Mouse (Mus musculus): ENCODE measurements around the gene Pcgf1. TPM values are rescaled to one million over a fixed set of nuclear protein-coding genes. Genes with fewer than 3 reads are reported as not detected.
A peak's percentile ranks its signal among the peaks of the same experiment; 100 is the strongest.

Pcgf1 gene
- polyA plus RNA-seq, 1 experiment from 2014 or later: 32.5 TPM

DNA sequence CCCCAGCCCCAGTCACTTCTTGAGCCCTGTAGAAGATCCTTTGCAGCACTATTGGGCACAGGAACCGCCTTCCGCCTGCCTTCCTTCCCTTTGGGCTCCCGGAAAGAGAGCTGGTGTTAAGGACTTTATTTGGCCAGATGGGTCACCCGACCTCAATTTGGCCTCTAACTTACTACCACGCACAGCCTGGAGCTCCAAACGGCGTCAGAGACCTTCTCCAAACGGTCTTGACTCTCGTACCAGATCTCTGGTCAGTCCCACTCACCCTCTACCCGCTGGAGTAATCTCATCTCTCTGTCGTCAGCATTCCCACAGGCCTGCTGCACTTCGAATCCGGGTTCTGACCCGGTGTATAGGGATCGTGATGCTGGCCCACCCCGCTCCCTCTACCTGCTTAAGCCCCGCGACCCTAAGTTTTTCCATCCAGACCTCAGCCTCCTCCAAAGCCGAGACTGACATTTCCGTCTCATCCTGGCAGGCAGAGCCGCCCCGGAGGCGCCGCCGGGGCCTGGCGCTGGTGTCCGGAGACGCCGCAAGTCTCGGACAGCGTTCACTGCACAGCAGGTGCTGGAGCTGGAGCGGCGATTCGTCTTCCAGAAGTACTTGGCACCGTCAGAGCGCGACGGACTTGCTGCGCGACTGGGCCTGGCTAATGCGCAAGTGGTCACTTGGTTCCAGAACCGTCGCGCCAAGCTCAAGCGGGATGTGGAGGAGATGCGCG is 9.7 kb downstream of the Pcgf1 start:
- Histone ChIP-seq H3K9me3 (ENCODE audit: control insufficient read depth, low read length) (no peaks in the 10 kb centered on the region), H3K27ac (ENCODE audit: low read length) (no peak overlapping the region), H3K4me1 (replicated peaks; ENCODE audit: control insufficient read depth, insufficient read depth, low read length) (peaks cover 12% of the 10 kb centered on the region), H3K36me3 (ENCODE audit: control insufficient read depth, insufficient read depth, low read length) (no peaks in the 10 kb centered on the region), H3K9ac (ENCODE audit: low read length) (peak overlapping the region; percentile 27; the same call in 1 of the 2 replicates), H3K4me2 (ENCODE audit: low read depth, low read length) (peak overlapping the region; percentile 43), H3K4me3 (ENCODE audit: low read length) (peak overlapping the region; percentile 32), H3K27me3 (ENCODE audit: control insufficient read depth, insufficient read depth, low read depth, low read length) (peaks cover 66% of the 10 kb centered on the region)
- ATAC-seq (ENCODE audit: low read depth): peak; percentile 8; the same call in 1 of the 2 replicates
- WGBS: 2% methylated on average over 47 of the region's 47 CpGs

DNA sequence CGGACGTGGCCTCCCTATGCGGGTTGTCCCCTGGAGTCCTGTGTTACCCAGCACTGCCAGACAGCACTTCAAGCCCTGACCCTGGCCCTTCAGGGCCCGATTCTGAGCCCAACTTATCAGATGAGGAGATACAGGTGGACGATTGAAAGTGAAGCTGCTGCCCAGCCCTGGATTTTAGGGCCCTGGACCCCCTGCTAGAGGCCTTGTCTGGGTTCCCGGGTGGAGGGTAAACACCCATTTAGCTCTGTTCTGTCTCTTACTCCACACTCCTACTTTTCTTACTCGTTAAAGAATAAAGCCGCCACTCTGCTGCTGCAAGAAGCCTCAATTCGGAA is 10.2 kb downstream of the Pcgf1 start:
- peaks cover 63% of the 10 kb centered on the region for H3K27me3 ChIP-seq (ENCODE audit: control insufficient read depth, insufficient read depth, low read depth, low read length)
- no peak for ATAC-seq (ENCODE audit: low read depth)
- H3K27ac ChIP-seq (ENCODE audit: low read length): no peak overlapping the region
- H3K36me3 ChIP-seq (ENCODE audit: control insufficient read depth, insufficient read depth, low read length): no peaks in the 10 kb centered on the region
- peaks cover 12% of the 10 kb centered on the region for H3K4me1 ChIP-seq (replicated peaks; ENCODE audit: control insufficient read depth, insufficient read depth, low read length)
- 13% methylated on average over 9 of the region's 9 CpGs for WGBS
- H3K9me3 ChIP-seq (ENCODE audit: control insufficient read depth, low read length): no peaks in the 10 kb centered on the region
- no peak overlapping the region; the same call in 1 of the 2 replicates for H3K9ac ChIP-seq (ENCODE audit: low read length)
- H3K4me2 ChIP-seq (ENCODE audit: low read depth, low read length): peak overlapping the region; percentile 43
- peak overlapping the region; percentile 32; the same call in 1 of the 2 replicates for H3K4me3 ChIP-seq (ENCODE audit: low read length)

DNA sequence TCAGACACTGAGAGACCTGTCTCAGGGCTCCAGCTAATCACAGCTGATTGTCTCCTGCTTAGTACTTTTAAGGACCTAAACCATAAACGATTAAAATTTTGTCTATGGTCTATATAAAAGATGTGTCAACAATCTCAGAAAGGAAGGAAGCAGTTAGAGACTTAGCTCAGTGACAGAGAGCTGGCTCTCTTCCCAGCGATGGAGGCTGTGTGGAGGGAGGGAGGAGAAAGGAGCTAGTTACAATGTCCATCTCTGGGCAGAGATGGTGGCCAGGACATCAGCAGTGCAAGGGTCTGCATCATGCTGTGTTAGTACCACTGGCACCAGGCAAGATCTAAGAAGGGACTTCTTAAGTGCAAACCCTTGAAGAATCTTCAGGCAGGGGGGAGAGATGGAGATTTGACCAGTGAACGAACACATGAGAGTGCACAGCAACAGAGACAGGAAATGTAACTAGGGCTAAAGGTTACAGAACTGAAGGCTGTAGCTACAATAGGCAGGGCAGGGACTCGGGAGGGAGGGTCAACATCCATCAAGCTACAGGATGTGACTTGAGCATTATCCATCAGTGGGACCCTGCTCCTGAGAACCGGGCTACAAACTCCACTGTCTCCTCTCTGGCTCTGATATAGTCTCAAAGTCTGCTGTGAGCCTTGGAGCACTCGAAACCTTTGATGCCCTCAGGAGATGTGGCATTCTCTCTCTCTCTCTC is 14.9 kb downstream of the Pcgf1 start:
- Histone ChIP-seq H3K9ac (ENCODE audit: low read length) (no peak overlapping the region), H3K4me3 (ENCODE audit: low read length) (no peak overlapping the region), H3K4me2 (ENCODE audit: low read depth, low read length) (no peak overlapping the region), H3K27me3 (ENCODE audit: control insufficient read depth, insufficient read depth, low read depth, low read length) (peaks cover 19% of the 10 kb centered on the region), H3K27ac (ENCODE audit: low read length) (peak overlapping the region; percentile 24), H3K4me1 (replicated peaks; ENCODE audit: control insufficient read depth, insufficient read depth, low read length) (peaks cover 4% of the 10 kb centered on the region), H3K36me3 (ENCODE audit: control insufficient read depth, insufficient read depth, low read length) (no peaks in the 10 kb centered on the region), H3K9me3 (ENCODE audit: control insufficient read depth, low read length) (peaks cover 3% of the 10 kb centered on the region; the same call in 1 of the 2 replicates)
- WGBS: 20% methylated on average over 6 of the region's 6 CpGs
- peak; percentile 64 for ATAC-seq (ENCODE audit: low read depth)

DNA sequence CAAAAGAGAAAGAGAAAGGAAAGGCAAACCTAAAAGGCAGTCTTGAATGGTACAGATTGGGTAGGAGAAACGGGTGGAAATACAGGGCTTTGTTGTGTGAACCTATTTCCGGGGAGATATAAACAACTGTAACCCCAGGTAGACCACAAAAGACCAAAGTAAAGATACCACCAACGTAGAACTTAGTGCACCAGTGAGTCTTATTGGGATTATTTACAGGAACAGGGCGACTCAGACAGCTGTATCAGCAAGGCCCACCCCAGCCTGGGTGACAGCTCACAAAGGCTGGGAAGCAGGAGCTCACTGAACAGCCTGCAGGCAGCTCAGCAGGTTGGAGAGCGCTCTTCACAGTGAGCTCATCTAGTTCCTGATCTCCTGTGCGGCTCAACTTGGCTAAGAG is 18.3 kb downstream of the Pcgf1 start:
- Histone ChIP-seq H3K27me3 (ENCODE audit: control insufficient read depth, insufficient read depth, low read depth, low read length) (no peaks in the 10 kb centered on the region), H3K4me2 (ENCODE audit: low read depth, low read length) (no peak overlapping the region), H3K36me3 (ENCODE audit: control insufficient read depth, insufficient read depth, low read length) (no peaks in the 10 kb centered on the region), H3K9me3 (ENCODE audit: control insufficient read depth, low read length) (peaks cover 3% of the 10 kb centered on the region; the same call in 1 of the 2 replicates), H3K9ac (ENCODE audit: low read length) (no peak overlapping the region), H3K4me1 (replicated peaks; ENCODE audit: control insufficient read depth, insufficient read depth, low read length) (no peaks in the 10 kb centered on the region), H3K4me3 (ENCODE audit: low read length) (no peak overlapping the region), H3K27ac (ENCODE audit: low read length) (no peak overlapping the region)
- ATAC-seq (ENCODE audit: low read depth): no peak
- WGBS: 48% methylated on average over 6 of the region's 6 CpGs

DNA sequence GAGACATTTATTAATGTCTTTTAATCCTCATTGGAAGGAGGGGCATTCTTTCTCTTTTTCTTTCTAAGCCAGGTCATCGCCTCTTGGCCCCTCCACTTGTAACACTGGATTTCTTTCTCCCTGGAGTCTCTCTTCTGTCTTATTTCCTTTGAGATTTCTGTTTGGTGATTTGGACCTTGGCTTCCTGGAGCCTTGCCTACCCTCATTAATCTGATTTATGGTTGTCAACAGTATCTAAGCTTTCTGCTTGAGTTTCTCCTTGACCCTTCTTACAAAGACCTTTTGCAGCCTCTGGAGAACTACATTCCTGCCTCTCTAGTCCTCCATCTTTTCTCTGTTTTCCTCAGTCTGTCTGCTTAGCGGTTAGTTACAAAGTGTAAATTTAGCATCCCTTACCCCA is 20.7 kb downstream of the Pcgf1 start:
- no peaks in the 10 kb centered on the region for H3K36me3 ChIP-seq (ENCODE audit: control insufficient read depth, insufficient read depth, low read length)
- H3K4me1 ChIP-seq (replicated peaks; ENCODE audit: control insufficient read depth, insufficient read depth, low read length): peaks cover 13% of the 10 kb centered on the region
- H3K27ac ChIP-seq (ENCODE audit: low read length): no peak overlapping the region
- 72% methylated on average over 2 of the region's 2 CpGs for WGBS
- ATAC-seq (ENCODE audit: low read depth): no peak
- H3K9ac ChIP-seq (ENCODE audit: low read length): no peak overlapping the region
- no peaks in the 10 kb centered on the region for H3K27me3 ChIP-seq (ENCODE audit: control insufficient read depth, insufficient read depth, low read depth, low read length)
- H3K9me3 ChIP-seq (ENCODE audit: control insufficient read depth, low read length): peaks cover 3% of the 10 kb centered on the region; the same call in 1 of the 2 replicates
- H3K4me2 ChIP-seq (ENCODE audit: low read depth, low read length): no peak overlapping the region
- H3K4me3 ChIP-seq (ENCODE audit: low read length): no peak overlapping the region

DNA sequence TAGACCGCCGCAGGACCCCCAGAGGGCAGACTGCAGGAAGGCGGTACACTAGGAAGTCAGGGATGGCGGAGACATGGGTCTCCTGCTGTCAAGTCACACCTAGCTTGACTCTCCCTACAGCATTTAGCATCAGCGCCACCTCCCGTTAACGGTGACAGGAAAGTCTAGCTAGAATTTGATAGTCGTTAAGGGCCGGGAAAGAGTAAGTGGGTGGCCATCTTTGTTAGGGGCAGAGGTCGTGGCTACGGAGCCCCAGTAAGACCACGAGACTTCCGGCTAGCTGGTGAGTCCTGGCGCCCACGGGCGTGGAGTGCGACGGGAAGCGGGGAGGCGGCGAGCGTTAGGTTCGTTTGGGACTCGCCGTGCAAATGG is 23.6 kb downstream of the Pcgf1 start, which contains the start of the genes Ccdc142 and Gm42688:
Gene Ccdc142 (plus strand): TSS at position 286 of the 372 bp plus-strand sequence.
Gene Gm42688 (plus strand): TSS at position 302 of the 372 bp plus-strand sequence.
- peaks cover 14% of the 10 kb centered on the region for H3K4me1 ChIP-seq (replicated peaks; ENCODE audit: control insufficient read depth, insufficient read depth, low read length)
- peak; percentile 92 for ATAC-seq (ENCODE audit: low read depth)
- WGBS: under 1% methylated on average over 25 of the region's 25 CpGs

DNA sequence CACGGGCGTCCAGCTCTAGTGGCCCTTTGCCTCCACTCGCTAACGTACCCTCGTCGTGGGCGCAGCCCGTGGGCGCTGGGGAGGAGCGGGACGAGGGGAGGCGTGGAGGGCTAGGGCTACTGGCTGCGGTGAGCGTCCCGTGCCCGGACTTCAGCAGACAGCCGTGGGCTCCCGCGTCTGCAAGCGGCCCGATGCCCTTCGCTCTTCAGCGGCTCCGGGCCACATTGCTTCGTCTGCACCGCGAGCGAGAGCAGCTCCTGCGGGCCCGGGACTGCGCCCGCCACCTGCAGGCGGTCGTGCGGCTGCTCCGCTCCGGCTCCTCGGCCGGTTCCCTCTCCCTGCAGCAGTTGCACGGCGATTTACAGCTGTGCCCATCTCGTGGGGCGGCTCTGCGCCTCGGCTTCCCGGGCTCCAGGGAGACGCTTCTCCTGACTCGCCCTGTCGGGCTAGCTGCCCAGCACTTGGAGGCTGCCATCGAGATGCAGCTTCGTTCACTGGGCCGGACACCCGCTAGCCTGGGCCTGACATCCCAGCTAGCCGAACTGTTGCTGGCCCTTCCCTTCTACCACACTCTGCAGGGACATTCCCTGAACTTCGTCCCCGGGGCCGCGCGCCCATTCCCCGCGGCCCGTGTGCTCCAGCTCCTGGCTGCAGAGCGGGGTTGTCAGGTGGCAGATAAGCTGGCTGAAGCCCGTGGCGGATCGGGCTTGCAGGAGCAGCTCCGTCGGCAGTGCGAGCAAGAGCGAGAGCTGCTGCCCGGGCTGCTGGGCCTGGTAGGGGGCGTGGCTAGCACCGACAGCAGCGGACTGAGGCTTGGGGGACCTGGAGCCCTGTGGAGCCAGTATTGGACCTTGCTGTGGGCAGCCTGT is 24.3 kb downstream of the Pcgf1 start:
- peak overlapping the region; percentile 87 for H3K9ac ChIP-seq (ENCODE audit: low read length)
- H3K27me3 ChIP-seq (ENCODE audit: control insufficient read depth, insufficient read depth, low read depth, low read length): no peaks in the 10 kb centered on the region
- H3K36me3 ChIP-seq (ENCODE audit: control insufficient read depth, insufficient read depth, low read length): no peaks in the 10 kb centered on the region; the same call in 1 of the 2 replicates
- no peaks in the 10 kb centered on the region for H3K9me3 ChIP-seq (ENCODE audit: control insufficient read depth, low read length)
- H3K27ac ChIP-seq (ENCODE audit: low read length): peak overlapping the region; percentile 86
- peak overlapping the region; percentile 85 for H3K4me3 ChIP-seq (ENCODE audit: low read length)
- WGBS: under 1% methylated on average over 73 of the region's 74 CpGs
- peak overlapping the region; percentile 100 for H3K4me2 ChIP-seq (ENCODE audit: low read depth, low read length)
- H3K4me1 ChIP-seq (replicated peaks; ENCODE audit: control insufficient read depth, insufficient read depth, low read length): peaks cover 14% of the 10 kb centered on the region
- peak; percentile 85 for ATAC-seq (ENCODE audit: low read depth)

More for the DNA sequence above, 23.6 kb downstream of the Pcgf1 start, which contains the start of the genes Ccdc142 and Gm42688:
- no peaks in the 10 kb centered on the region for H3K9me3 ChIP-seq (ENCODE audit: control insufficient read depth, low read length)
- H3K4me2 ChIP-seq (ENCODE audit: low read depth, low read length): peak within 1 kb of the TSS; percentile 100
- H3K9ac ChIP-seq (ENCODE audit: low read length): peak within 1 kb of the TSS; percentile 87
- H3K4me3 ChIP-seq (ENCODE audit: low read length): peak within 1 kb of the TSS; percentile 85
- no peaks in the 10 kb centered on the region for H3K36me3 ChIP-seq (ENCODE audit: control insufficient read depth, insufficient read depth, low read length)
- no peaks in the 10 kb centered on the region for H3K27me3 ChIP-seq (ENCODE audit: control insufficient read depth, insufficient read depth, low read depth, low read length)
- H3K27ac ChIP-seq (ENCODE audit: low read length): peak within 1 kb of the TSS; percentile 86

DNA sequence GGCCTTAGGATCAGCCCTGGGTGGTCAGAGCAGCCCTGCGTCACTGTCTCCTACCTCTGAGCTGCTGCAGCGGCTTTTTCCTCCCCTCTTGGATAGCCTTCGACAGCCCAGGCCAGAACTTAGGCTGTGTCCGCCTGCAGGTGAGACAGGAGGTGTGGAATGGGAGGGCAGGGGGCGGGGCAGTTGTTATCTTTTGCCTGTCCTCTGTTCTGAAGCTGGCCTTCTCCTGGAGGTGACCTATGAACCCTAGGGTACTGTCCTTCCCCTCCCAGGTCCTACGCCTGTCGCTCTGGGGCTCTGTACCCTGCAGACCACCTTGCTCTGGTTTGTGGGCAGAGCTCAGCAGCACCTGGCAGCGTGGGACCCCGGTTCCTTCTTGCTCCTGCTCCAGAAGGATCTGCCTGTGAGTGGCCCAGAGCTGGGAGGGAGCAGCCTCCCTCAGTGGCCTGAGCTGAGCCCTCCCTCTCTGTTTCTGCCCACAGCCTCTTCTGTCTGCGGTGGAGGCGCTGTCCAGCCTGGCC is 25.5 kb downstream of the Pcgf1 start:
- peaks cover 20% of the 10 kb centered on the region for H3K4me1 ChIP-seq (replicated peaks; ENCODE audit: control insufficient read depth, insufficient read depth, low read length)
- no peak overlapping the region for H3K27ac ChIP-seq (ENCODE audit: low read length)
- no peaks in the 10 kb centered on the region for H3K27me3 ChIP-seq (ENCODE audit: control insufficient read depth, insufficient read depth, low read depth, low read length)
- WGBS: 52% methylated on average over 11 of the region's 11 CpGs
- H3K9me3 ChIP-seq (ENCODE audit: control insufficient read depth, low read length): no peaks in the 10 kb centered on the region
- H3K9ac ChIP-seq (ENCODE audit: low read length): peak overlapping the region; percentile 87; the same call in 1 of the 2 replicates
- no peaks in the 10 kb centered on the region; the same call in 1 of the 2 replicates for H3K36me3 ChIP-seq (ENCODE audit: control insufficient read depth, insufficient read depth, low read length)
- H3K4me3 ChIP-seq (ENCODE audit: low read length): no peak overlapping the region
- H3K4me2 ChIP-seq (ENCODE audit: low read depth, low read length): no peak overlapping the region
- ATAC-seq (ENCODE audit: low read depth): no peak

Data from lung, embryonic 16.5 days (tissue).